Mouse (Mus musculus) adrenal gland, postnatal 25 days (tissue): ENCODE data around the gene Ric8b. TPM values are rescaled to one million over a fixed set of nuclear protein-coding genes. Genes with fewer than 3 reads are reported as not detected.

Experiments used
- DNase-seq: peaks from one replicate; pipeline ENCODE4 v3.0.0; 2021; ENCODE audit warnings: mixed read lengths
- total RNA-seq: library from RNA; stranded (reverse); gene quantifications from 2 replicates; pipeline ENCODE4 v1.2.3, GENCODE M21; 2021

Ric8b gene
- total RNA-seq, 1 experiment from 2014 or later: 32.3 TPM

GRCm38 (mm10) chr10:85007861-85008840 is 90.7 kb downstream of the Ric8b start:
- DNase-seq: no peak

- DNase-seq: no peak
Measured at GRCm38 (mm10) chr10:85011066-85011465, 93.7 kb downstream of the Ric8b start.

GRCm38 (mm10) chr10:85013464-85013863 is 96.0 kb downstream of the Ric8b start:
- DNase-seq: peak; percentile 18

GRCm38 (mm10) chr10:85013924-85014428 is 96.6 kb downstream of the Ric8b start:
- DNase-seq: no peak

- no peak for DNase-seq
Measured at GRCm38 (mm10) chr10:85014456-85014976, 97.1 kb downstream of the Ric8b start.

- no peak for DNase-seq
Measured at GRCm38 (mm10) chr10:85022647-85023312, 105.4 kb downstream of the Ric8b start.

- no peak for DNase-seq
Measured at GRCm38 (mm10) chr10:85023313-85023666, 105.9 kb downstream of the Ric8b start.

- DNase-seq: no peak
Measured at GRCm38 (mm10) chr10:85025799-85026424, 108.5 kb downstream of the Ric8b start.

GRCm38 (mm10) chr10:85027619-85028175 is 110.3 kb downstream of the Ric8b start:
- DNase-seq: no peak

- DNase-seq: no peak
Measured at GRCm38 (mm10) chr10:85035131-85035725, 117.8 kb downstream of the Ric8b start.

GRCm38 (mm10) chr10:85038147-85038546 is 120.7 kb downstream of the Ric8b start:
- no peak for DNase-seq

- no peak for DNase-seq
Measured at GRCm38 (mm10) chr10:85038852-85039251, 121.4 kb downstream of the Ric8b start.

- no peak for DNase-seq
Measured at GRCm38 (mm10) chr10:85044191-85044711, 126.8 kb downstream of the Ric8b start.

GRCm38 (mm10) chr10:85044732-85045720 is 127.6 kb downstream of the Ric8b start:
- peak; percentile 50 for DNase-seq

- no peak for DNase-seq
Measured at GRCm38 (mm10) chr10:85046585-85046984, 129.2 kb downstream of the Ric8b start.

- no peak for DNase-seq
Measured at GRCm38 (mm10) chr10:85048008-85048407, 130.6 kb downstream of the Ric8b start.

GRCm38 (mm10) chr10:85050668-85051208 is 133.3 kb downstream of the Ric8b start:
- no peak for DNase-seq

GRCm38 (mm10) chr10:85052451-85052850 is 135.0 kb downstream of the Ric8b start:
- DNase-seq: no peak

GRCm38 (mm10) chr10:85054876-85055275 is 137.5 kb downstream of the Ric8b start:
- DNase-seq: no peak
